Mouse (Mus musculus): ENCODE results near the gene Cadm4. TPM values are rescaled to one million over a fixed set of nuclear protein-coding genes. Genes with fewer than 3 reads are reported as not detected.
A peak's percentile ranks its signal among the peaks of the same experiment; 100 is the strongest.

The Cadm4 gene
- polyA plus RNA-seq, 1 experiment from 2014 or later: 44.1 TPM

DNA sequence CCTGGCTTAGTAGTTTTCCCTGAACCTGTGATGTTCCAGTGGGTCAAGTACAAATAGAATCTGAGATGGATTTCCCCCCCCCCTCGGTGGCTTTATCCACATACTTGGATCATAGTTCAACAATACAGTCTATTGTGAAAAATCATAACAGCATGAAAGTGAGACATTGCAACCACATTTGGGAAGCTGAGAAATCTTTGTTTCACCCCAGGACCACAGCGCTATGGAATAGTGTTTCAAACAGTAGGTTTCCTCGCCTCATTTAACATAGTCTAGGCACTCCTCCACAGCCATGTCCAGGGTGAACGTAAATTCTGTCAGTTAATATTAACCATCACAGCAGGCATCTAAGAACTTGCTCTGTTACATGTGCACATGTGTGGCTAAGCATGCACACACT lies 55.3 kb downstream of the Cadm4 start:
- POLR2A ChIA-PET: interaction anchor here (0.8 to 1.4 kb wide), 3 partner anchors 30 to 55 kb away, joined by 3 to 7 read pairs (median 4); partner anchors contain the start of genes Cadm4 and Zfp428
- DNase-seq (ENCODE audit: low read depth, low spot score) (peak; percentile 94), ATAC-seq (peak; percentile 89)
- in situ Hi-C loops (cut with MboI; ENCODE audit: low pct_unique_long_range_greater_than_20kb): loop anchor here (5.0 kb wide), 1 partner anchor 120 kb away; no protein-coding TSS in a partner anchor
- H3K27me3 ChIP-seq: no peaks in the 10 kb centered on the region
- CTCF ChIA-PET: interaction anchor here (1.3 to 4.2 kb wide), 3 partner anchors 9 to 30 kb away, joined by 3 to 14 read pairs (median 4); partner anchors contain the start of genes Pinlyp, Xrcc1 and Zfp428
- no peak for TF ChIP-seq CTCF (IDR thresholded peaks at IDR 0.05)

DNA sequence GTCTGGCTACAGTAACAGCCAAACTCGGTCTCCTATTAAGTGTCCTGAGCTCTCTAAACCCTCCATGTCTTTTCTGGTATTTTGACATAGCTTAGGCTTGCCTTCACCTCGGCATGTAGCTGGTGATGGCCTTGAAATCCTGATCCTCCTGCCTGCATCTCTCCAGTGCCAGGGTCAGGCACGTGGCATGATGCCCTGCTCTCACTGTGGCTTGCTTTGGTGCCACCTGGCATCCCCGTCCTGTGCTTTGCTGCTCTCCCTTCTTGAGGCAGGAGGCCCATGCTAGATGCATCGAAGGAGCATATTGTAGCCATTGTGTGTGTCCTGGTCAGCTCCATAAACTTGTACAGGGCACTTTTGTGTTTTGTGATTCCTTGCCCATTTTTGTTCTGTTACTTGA lies 55.8 kb downstream of the Cadm4 start:
- ATAC-seq: no peak
- no peak for DNase-seq (ENCODE audit: low read depth, low spot score)
- no peaks in the 10 kb centered on the region for H3K27me3 ChIP-seq
- ChIA-PET POLR2A (interaction anchor here (0.6 to 1.4 kb wide), 4 partner anchors 10 to 56 kb away, joined by 3 to 7 read pairs (median 4); partner anchors contain the start of genes Cadm4 and Zfp428), CTCF (interaction anchor here (1.2 to 4.2 kb wide), 4 partner anchors 9 to 30 kb away, joined by 3 to 14 read pairs (median 4); partner anchors contain the start of genes Pinlyp, Xrcc1 and Zfp428)
- in situ Hi-C loops (cut with MboI; ENCODE audit: low pct_unique_long_range_greater_than_20kb): loop anchor here (5.0 kb wide), 1 partner anchor 120 kb away; no protein-coding TSS in a partner anchor
- TF ChIP-seq CTCF (IDR thresholded peaks at IDR 0.05): no peak

DNA sequence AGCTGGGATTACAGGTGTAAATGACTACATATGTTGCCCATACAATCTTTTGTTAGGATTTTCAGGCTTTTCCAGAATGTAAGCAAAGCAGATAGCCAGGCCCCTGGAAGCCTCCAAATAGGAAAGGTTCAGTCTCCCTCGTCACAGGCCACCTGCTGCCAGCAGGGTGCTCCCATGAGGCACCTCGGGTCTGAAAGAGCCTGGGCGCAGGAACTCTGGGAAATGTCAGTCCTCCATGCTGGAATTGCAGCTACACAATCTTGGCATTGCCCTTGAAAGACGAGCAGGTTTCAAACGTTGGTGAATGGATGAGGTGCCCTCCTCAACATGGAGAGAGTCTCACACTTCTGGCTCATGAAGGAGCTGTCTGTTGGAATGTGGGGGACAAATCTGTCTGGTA lies 56.3 kb downstream of the Cadm4 start:
- ATAC-seq (no peak), DNase-seq (ENCODE audit: low read depth, low spot score) (no peak)
- ChIA-PET POLR2A (interaction anchor here (0.6 to 1.7 kb wide), 6 partner anchors 9 to 410 kb away, joined by 3 to 6 read pairs (median 3); partner anchors contain the start of genes Cadm4 and Zfp428), CTCF (interaction anchor here (1.2 to 4.2 kb wide), 4 partner anchors 8 to 65 kb away, joined by 3 to 14 read pairs (median 7); partner anchors contain the start of genes Pinlyp and Xrcc1)
- no peaks in the 10 kb centered on the region for H3K27me3 ChIP-seq
- in situ Hi-C loops (cut with MboI; ENCODE audit: low pct_unique_long_range_greater_than_20kb): loop anchor here (5.0 kb wide), 1 partner anchor 119 kb away; no protein-coding TSS in a partner anchor
- TF ChIP-seq CTCF (IDR thresholded peaks at IDR 0.05): no peak

DNA sequence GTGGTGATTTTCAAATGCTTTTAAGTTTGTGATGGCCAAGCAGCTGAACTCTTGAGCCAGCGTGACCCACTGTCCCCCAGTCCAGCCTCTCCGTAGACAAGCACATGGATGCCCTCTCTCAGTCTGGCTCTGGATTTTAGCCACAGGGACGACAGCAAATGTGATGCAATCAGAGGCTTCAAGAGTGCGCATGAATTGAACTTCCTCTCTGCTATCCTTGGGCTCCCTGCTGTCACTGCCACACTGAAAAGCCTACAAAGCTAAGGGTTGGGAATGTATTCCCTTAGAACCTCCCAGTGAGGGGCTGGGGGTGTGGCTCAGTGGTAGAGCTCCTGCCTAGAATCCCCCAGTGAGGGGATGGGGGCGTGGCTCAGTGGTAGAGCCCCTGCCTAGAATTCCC lies 56.9 kb downstream of the Cadm4 start:
- no peak for DNase-seq (ENCODE audit: low read depth, low spot score)

DNA sequence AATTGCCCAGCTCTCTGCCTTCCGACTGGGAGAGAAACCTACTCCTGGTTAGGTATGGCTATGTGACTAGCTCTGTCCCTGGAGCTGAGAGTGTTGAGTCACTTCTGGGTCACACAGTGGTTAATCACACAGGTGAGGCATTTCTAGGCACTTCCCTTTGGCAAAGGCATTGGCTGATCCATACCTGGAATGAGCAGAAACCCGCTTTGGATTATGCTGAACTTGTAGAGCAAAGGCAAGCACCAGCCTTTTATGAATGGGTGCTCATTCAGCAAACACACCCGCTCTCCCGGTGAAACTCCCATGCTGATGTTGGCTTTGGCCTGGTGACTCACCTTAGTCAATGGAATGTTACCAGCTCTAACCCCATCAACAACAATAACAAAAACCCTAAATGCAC lies 57.9 kb downstream of the Cadm4 start:
- ATAC-seq (no peak), DNase-seq (ENCODE audit: low read depth, low spot score) (no peak)
- POLR2A ChIA-PET: interaction anchor here (0.8 to 1.7 kb wide), 3 partner anchors 8 to 55 kb away, joined by 3 to 6 read pairs (median 3); no protein-coding TSS in a partner anchor
- no peaks in the 10 kb centered on the region for H3K27me3 ChIP-seq
- CTCF ChIA-PET: interaction anchor here (0.9 to 2.5 kb wide), 5 partner anchors 8 to 66 kb away, joined by 3 to 10 read pairs (median 5); no protein-coding TSS in a partner anchor
- in situ Hi-C loops (cut with MboI; ENCODE audit: low pct_unique_long_range_greater_than_20kb): loop anchor here (5.0 kb wide), 1 partner anchor 118 kb away; no protein-coding TSS in a partner anchor
- no peak for TF ChIP-seq CTCF (IDR thresholded peaks at IDR 0.05)

More for the DNA sequence above, 56.9 kb downstream of the Cadm4 start:
- in situ Hi-C loops (cut with MboI; ENCODE audit: low pct_unique_long_range_greater_than_20kb): loop anchor here (5.0 kb wide), 1 partner anchor 119 kb away; no protein-coding TSS in a partner anchor
- no peaks in the 10 kb centered on the region for H3K27me3 ChIP-seq
- ChIA-PET POLR2A (interaction anchor here (1.7 kb wide), 1 partner anchor 9 kb away, joined by 6 read pairs; no protein-coding TSS in a partner anchor), CTCF (interaction anchor here (2.5 to 4.2 kb wide), 2 partner anchors 8 to 65 kb away, joined by 10 to 14 read pairs; partner anchors contain the start of genes Pinlyp and Xrcc1)
- no peak for ATAC-seq
- no peak for TF ChIP-seq CTCF (IDR thresholded peaks at IDR 0.05)

DNA sequence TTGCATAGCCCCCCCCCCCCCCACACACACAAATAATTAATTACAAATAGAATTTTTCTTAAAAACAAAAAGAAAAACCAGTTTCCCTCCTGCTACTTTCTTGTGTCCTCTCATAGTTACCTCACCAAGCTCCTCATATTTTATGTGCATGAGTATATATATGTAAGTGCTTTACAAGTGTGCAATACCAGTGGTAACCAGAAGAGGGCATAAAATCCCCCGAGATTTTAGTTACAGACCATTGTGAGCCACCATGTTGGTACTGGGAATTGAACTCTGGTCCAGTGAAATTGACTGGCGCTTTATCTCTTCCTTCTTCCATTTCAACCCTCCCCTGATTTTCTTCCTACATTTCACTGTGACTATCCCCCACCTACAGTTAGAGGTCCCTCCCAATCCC lies 62.7 kb downstream of the Cadm4 start:
- no peak for TF ChIP-seq CTCF (IDR thresholded peaks at IDR 0.05)
- H3K27me3 ChIP-seq: no peaks in the 10 kb centered on the region
- no peak for ATAC-seq
- CTCF ChIA-PET: interaction anchor here (0.7 to 1.6 kb wide), 4 partner anchors 12 to 17 kb away, joined by 3 to 4 read pairs (median 4); partner anchors contain the start of gene Irgq
- no peak for DNase-seq (ENCODE audit: low read depth, low spot score)
- POLR2A ChIA-PET: interaction anchor here (2.9 kb wide), 1 partner anchor 14 kb away, joined by 15 read pairs; the partner anchor contains the start of gene Irgq
- in situ Hi-C loops (cut with MboI; ENCODE audit: low pct_unique_long_range_greater_than_20kb): no loop called here

GRCm38 (mm10) chr7:24546068-24546614 lies 64.3 kb downstream of the Cadm4 start, which contains the start of the genes Pinlyp and Xrcc1:
Gene Pinlyp, minus strand, starts transcription at chr7:24546118.
Gene Xrcc1, plus strand, starts transcription at chr7:24546289.
- ChIA-PET POLR2A (interaction anchor here (1.8 to 2.9 kb wide), 2 partner anchors 13 to 16 kb away, joined by 7 to 15 read pairs; partner anchors contain the start of gene Irgq), CTCF (interaction anchor here (0.8 to 4.3 kb wide), 7 partner anchors 10 to 21 kb away, joined by 3 to 32 read pairs (median 4); partner anchors contain the start of gene Irgq)
- ATAC-seq: no peak
- DNase-seq (ENCODE audit: low read depth, low spot score): no peak
- H3K27me3 ChIP-seq: no peaks in the 10 kb centered on the region
- TF ChIP-seq CTCF (IDR thresholded peaks at IDR 0.05): no peak
- in situ Hi-C loops (cut with MboI; ENCODE audit: low pct_unique_long_range_greater_than_20kb): no loop called here

DNA sequence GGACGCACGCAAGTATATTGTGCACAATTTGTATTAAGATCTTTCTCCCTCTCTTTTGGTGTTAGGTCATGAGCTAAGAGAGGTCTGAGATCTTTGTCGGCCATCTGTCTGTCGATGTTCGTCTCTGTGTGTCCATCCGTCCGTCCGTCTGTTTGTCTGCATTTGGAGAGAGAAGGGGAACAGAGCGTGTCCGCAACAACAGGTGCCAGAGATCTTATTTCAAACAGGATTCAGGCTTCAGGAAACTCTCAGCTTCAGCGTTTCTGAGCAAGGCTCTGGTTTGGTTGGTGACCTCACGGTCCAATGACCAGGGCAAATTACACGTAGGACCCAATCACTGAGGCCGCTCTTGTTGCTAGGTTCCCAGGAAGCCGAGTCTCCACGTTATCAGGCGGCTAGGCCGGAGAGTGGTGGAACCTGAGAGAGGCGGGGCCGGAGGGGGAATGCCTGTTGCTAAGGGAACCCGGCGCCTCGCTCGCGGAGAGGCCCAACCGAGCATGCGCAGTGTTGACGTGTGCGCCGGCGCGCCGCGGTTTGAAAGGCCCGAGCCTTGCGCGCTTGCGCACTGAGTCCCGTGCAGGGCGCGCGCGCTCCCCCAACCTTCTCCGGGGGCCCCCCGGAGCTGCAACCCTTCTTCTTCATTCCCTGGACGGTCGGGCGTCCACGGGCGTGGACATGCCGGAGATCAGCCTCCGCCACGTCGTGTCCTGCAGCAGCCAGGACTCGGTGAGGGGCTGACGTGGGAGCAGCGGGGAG lies 65.0 kb downstream of the Cadm4 start:
- ATAC-seq: peak; percentile 98
- ChIA-PET CTCF (interaction anchor here (0.9 to 4.3 kb wide), 5 partner anchors 10 to 116 kb away, joined by 3 to 32 read pairs (median 3); partner anchors contain the start of gene Irgq), POLR2A (interaction anchor here (1.0 to 2.9 kb wide), 4 partner anchors 8 to 18 kb away, joined by 3 to 15 read pairs (median 6); partner anchors contain the start of gene Irgq)
- peak; percentile 91 for DNase-seq (ENCODE audit: low read depth, low spot score)
- in situ Hi-C loops (cut with MboI; ENCODE audit: low pct_unique_long_range_greater_than_20kb): no loop called here
- no peak for TF ChIP-seq CTCF (IDR thresholded peaks at IDR 0.05)
- H3K27me3 ChIP-seq: no peaks in the 10 kb centered on the region

GRCm38 (mm10) chr7:24547534-24548036 lies 65.8 kb downstream of the Cadm4 start:
- H3K27me3 ChIP-seq: no peaks in the 10 kb centered on the region
- in situ Hi-C loops (cut with MboI; ENCODE audit: low pct_unique_long_range_greater_than_20kb): no loop called here
- CTCF ChIA-PET: interaction anchor here (1.3 to 4.3 kb wide), 3 partner anchors 11 to 115 kb away, joined by 3 to 32 read pairs (median 14); partner anchors contain the start of gene Irgq
- DNase-seq (ENCODE audit: low read depth, low spot score) (no peak), ATAC-seq (no peak)
- POLR2A ChIA-PET: interaction anchor here (0.7 to 2.9 kb wide), 6 partner anchors 9 to 70 kb away, joined by 3 to 15 read pairs (median 6); partner anchors contain the start of gene Irgq
- no peak for TF ChIP-seq CTCF (IDR thresholded peaks at IDR 0.05)
